Mouse (Mus musculus) testis, adult 2 months (tissue): ENCODE results near the gene Ctbp2.

Source experiments
- CTCF ChIP-seq: fragments of 200-500 bp; IDR thresholded peaks from 2 replicates; pipeline ENCODE4 v1.5.1; 2012; ENCODE audit warnings: low read depth, mild to moderate bottlenecking, inconsistent platforms, low read length, moderate library complexity; ENCODE audit not compliant: control insufficient read depth, insufficient read depth, insufficient replicate concordance
- POLR2A ChIP-seq: fragments of 200-500 bp; IDR thresholded peaks from 2 replicates; pipeline ENCODE4 v1.6.1; 2012; ENCODE audit warnings: low read depth, mild to moderate bottlenecking, inconsistent platforms, low read length, moderate library complexity; ENCODE audit not compliant: control insufficient read depth

GRCm38 (mm10) chr7:133133552-133133951 lies 9.4 kb upstream of the Ctbp2 start:
- TF ChIP-seq POLR2A (no peak), CTCF (no peak; the same call in 1 of the 2 replicates)
